Mouse (Mus musculus): ENCODE data around the gene Ccdc110. TPM values are rescaled to one million over a fixed set of nuclear protein-coding genes. Genes with fewer than 3 reads are reported as not detected.

Ccdc110 gene
- polyA plus RNA-seq, 1 experiment, result not detected

- DNase-seq (ENCODE audit: low spot score), result no peak
Observed at GRCm38 (mm10) chr8:45975837-45976468, 41.5 kb downstream of the Ccdc110 start.

- DNase-seq (ENCODE audit: low spot score), result no peak
Observed at GRCm38 (mm10) chr8:45986665-45987064, 52.2 kb downstream of the Ccdc110 start.

GRCm38 (mm10) chr8:45988189-45988588 is 53.8 kb downstream of the Ccdc110 start:
- no peak for DNase-seq (ENCODE audit: low spot score)

GRCm38 (mm10) chr8:45990631-45991310 is 56.4 kb downstream of the Ccdc110 start:
- DNase-seq (ENCODE audit: low spot score), result no peak

Other genes starting within 250 kb of the Ccdc110 start
- gene Pdlim3, start 49.2 kb upstream of the Ccdc110 start, polyA plus RNA-seq (2012; rRNA removed), result 1,023 and 1,143 TPM in 2 replicates
- gene 1700029J07Rik, start 40.6 kb downstream of the Ccdc110 start, polyA plus RNA-seq (2012; rRNA removed), result 8.5 and 11.2 TPM in 2 replicates
- gene Ufsp2, start 40.9 kb downstream of the Ccdc110 start, polyA plus RNA-seq (2012; rRNA removed), result 51.4 and 57.1 TPM in 2 replicates
- gene Lrp2bp, start 64.7 kb downstream of the Ccdc110 start, polyA plus RNA-seq (2012; rRNA removed), result 0.21 and 0.44 TPM in 2 replicates
- gene Ankrd37, start 71.1 kb downstream of the Ccdc110 start, polyA plus RNA-seq (2012; rRNA removed), result 6.2 and 6.8 TPM in 2 replicates
- 11.4 and 12.8 TPM in 2 replicates for gene Cfap97, start 217.2 kb downstream of the Ccdc110 start, polyA plus RNA-seq (2012; rRNA removed)
- gene Snx25, start 217.5 kb downstream of the Ccdc110 start, polyA plus RNA-seq (2012; rRNA removed), result 9.5 and 9.9 TPM in 2 replicates

Data from urinary bladder, adult 2 months (tissue).